Mouse (Mus musculus) urinary bladder, postnatal 4 days (tissue): Measurements from ENCODE around the gene 2310011J03Rik.
A peak's percentile ranks its signal among the peaks of the same experiment; 100 is the strongest.
"Not testable (repeated sequence)": the region's sequence is repeated elsewhere in the genome, so short reads cannot be mapped to it uniquely, and the experiment has no call there.

Experiments used
- DNase-seq, 2 experiments: peaks; one replicate each; pipeline ENCODE4 v3.0.0; 2021 to 2022; ENCODE audit warnings: low spot score in 2 of 2

Gene 2310011J03Rik

GRCm38 (mm10) chr10:80320340-80320760, at the start of gene 2310011J03Rik:
Gene 2310011J03Rik, minus strand, starts transcription at chr10:80320537.
- DNase-seq = peak; percentile 83 to 92

- no peak for DNase-seq
These were observed 48.1 kb upstream of the 2310011J03Rik start for GRCm38 (mm10) chr10:80368392-80368791.

DNA sequence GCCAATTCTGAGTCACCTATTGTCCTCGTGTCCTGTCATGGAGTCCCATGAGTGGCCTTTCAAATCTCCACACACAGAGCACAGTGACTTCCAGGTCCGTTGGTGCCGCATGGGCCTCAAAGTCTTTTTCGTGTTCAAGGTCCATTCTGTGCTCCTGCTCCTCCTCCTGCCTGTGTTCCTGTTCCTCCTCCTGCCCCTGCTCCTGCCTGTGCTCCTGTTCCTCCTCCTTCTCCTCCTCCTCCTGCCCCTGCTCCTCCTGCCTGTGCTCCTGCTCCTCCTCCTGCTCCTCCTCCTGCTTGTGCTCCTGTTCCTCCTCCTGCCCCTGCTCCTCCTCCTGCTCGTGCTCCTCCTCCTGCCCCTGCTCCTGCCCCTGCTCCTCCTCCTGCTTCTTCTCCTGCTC, 47.6 kb upstream of the 2310011J03Rik start:
- no peak for DNase-seq

- no peak for DNase-seq
These were observed 45.4 kb upstream of the 2310011J03Rik start for GRCm38 (mm10) chr10:80365736-80366135.

DNA sequence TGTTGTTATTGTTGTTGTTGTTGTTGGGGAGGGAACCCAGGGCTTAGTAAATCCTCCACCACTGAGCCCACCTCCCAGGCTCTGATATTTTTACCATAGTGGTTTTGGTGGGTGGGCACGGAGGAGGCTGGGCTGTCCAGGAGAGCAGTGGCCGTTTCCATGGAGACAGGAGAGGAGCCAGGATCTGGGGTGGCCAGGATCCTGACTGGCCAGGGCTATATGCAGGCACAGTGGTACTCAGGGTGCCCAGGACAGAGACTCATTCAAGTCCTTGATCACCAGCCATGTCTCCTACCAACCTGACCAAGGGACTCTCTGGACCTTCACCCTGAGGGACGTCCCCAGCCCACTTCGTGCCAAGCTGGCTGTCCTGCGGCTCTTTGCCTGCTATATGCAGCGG, 43.4 kb upstream of the 2310011J03Rik start:
- no peak for DNase-seq

DNA sequence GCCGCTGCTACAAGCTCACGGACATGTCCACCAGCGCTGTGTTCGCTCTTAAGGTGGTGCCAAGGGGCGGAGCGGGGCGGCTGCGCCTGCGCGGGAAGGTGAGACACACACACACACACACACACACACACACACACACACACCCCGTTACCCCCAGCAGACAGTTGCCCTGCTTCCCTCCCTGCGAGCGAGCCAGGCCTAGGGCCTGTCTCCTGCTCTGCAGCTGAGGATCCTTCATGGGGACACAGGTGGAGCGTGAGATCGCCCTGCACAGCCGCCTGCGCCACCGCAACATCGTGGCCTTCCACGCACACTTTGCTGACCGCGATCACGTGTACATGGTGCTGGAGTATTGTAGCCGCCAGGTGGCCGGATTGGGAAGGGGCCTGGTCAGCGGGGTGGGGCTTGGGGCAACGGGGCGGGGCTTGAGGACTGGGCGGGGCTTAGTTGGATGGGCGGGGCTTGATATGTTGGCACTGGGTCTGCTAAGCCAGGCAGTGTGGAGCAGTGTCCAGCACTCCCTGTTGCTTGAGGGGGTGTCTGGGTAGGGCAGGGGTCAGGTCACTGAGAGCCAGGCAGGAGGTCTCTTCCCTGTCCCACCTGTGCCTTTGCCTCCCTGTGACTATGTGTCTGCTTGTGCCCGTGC, 37.8 kb upstream of the 2310011J03Rik start:
- DNase-seq = no peak

GRCm38 (mm10) chr10:80357336-80357735, 37.0 kb upstream of the 2310011J03Rik start:
- DNase-seq = no peak

- no peak for DNase-seq
These were observed 36.4 kb upstream of the 2310011J03Rik start for GRCm38 (mm10) chr10:80356737-80357136.

DNA sequence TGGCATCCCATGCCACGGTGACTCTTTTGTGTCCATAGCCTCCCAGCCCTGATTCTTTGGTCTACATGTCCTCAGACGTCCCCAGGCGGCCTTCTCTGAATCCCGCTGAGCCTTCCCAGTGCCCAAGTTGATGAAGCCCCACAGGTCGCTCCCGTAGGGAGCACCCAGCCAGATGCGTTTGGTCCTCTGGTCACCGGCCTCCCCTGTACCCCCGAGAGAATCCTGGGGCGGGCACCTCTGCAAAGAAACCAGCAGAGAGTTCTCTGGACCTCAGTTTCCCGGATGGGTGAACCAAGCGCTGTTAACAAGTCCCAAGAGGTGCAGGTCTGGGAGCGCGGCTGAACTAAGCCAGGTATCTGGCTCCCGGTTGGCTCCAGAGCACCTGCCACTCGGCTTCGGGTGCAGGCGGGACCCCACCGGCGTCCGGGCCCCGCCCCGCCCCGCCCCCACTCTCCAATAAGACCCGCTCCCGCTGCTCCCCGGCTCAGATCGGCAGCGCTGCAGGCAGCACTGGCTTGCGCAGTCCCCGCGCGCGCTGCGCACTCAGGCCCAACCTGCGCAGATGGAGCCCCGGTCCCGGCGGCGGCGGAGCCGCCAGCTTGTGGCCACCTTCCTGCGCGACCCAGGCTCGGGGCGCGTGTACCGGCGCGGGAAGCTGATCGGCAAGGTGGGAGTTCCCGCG, 35.8 kb upstream of the 2310011J03Rik start, which contains the start of gene Plk5:
TSS of gene Plk5 (plus strand) at position 459 of the 682 bp plus-strand sequence.
- no peak for DNase-seq

GRCm38 (mm10) chr10:80355431-80355830, 35.1 kb upstream of the 2310011J03Rik start:
- DNase-seq = no peak

DNA sequence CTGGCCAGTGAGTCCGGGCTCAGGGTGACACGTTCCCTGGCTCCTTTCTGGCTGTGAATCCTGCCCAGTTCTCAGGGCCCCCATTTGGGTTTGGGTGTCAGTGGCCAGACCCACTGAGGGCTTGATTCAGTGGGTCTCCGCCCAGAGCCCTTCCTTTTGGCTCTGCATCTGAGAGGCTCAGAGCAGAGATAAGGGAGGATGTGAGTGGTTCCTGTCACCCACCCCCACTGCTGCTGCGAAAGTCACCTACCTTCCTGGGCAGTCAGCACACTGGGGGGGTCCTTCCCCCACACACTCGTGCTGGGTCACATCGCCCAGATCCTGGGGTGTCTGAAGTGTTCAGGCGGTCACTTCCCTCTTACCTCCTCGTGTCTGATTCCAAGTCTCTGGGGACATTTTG, 32.4 kb upstream of the 2310011J03Rik start:
- DNase-seq = no peak

DNA sequence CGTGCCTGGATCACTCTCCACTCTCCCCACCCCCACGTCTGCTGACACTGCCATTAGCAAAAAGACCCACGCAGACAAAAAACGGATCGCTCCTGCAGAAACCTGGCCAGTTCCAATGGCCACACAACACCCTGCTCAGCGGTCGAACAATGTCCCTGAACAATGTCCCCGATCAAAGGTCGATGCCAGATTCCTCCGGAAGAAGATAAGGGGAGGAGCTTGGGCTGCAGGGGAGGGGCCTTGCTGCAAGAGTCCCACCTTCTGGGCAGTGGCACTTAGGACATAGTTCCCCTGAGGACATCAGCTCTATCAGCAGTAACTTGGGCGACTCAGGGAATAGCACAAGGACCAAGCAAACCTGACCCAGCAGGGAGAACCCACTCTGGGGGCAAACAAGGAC, 31.6 kb upstream of the 2310011J03Rik start:
- DNase-seq = no peak

GRCm38 (mm10) chr10:80350292-80350691, 30.0 kb upstream of the 2310011J03Rik start:
- DNase-seq = peak; percentile 77 to 90

GRCm38 (mm10) chr10:80348981-80349380, 28.6 kb upstream of the 2310011J03Rik start:
- DNase-seq = peak in 1 of 2 experiments; percentile 65

DNA sequence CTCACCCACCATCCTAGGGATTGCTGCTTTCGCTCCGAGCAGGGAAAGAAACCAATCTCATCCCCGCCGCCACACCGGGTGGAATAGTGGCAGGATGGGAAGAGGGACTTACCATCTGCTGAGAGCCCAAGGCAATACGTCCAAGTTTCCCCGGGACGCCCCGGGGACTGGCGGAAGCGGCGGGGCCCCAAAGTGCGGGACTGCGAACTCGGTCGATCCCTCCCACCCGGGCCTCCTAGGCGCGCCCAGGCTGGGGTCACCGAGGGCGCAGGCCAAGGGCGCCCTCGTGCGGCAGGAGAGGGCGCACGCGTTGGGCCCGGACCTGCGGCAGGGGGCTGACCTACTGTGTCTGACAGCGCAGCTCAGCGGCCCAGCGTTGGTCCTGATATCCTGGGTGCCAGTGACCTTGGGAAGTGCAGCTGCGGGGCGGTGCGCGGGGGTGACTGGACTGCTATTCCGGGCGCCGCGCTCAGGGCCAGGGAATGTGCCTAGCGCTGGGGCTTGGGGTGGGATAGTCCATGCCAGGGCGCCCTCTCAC, 28.0 kb upstream of the 2310011J03Rik start, which contains the start of gene Adamtsl5:
TSS of gene Adamtsl5 (minus strand) at position 169 of the 538 bp plus-strand sequence.
- DNase-seq = peak; percentile 72 to 73

DNA sequence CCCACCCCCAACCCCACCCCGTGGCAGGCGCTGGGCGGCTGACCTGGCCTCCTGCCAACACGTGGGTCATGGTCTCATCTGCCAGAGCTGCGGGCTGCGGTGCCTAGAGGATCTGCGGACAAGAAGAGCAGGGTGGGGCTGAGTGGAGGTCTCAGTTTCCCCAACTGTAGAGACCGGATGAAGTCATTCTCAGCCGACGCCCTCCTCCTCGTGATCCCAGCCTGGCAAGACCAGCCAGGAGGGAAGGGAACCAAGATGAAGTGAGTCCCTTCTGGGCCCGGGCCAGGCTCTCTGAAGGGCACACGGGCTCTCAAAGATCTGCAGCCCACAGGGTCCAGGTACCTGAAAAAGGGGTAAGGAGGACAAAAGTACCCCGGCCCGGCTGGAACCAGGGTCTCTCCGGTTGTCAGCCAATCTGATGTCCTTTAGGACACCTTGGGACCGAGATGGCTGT, 27.2 kb upstream of the 2310011J03Rik start:
- DNase-seq = no peak

DNA sequence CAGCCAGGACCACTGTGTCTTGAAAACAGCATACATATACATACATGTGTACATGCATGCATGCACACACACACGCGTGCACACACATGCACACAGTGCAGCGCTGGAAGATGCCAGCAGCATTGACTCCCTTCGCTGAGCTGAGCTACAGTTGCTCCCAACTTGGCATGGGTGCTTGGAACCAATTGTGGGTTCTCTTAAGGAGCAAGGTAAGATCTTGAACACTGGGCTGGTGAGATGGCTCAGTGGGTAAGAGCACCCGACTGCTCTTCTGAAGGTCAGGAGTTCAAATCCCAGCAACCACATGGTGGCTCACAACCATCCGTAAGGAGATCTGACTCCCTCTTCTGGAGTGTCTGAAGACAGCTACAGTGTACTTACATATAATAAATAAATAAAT, 25.6 kb upstream of the 2310011J03Rik start:
- not testable (repeated sequence) for DNase-seq

DNA sequence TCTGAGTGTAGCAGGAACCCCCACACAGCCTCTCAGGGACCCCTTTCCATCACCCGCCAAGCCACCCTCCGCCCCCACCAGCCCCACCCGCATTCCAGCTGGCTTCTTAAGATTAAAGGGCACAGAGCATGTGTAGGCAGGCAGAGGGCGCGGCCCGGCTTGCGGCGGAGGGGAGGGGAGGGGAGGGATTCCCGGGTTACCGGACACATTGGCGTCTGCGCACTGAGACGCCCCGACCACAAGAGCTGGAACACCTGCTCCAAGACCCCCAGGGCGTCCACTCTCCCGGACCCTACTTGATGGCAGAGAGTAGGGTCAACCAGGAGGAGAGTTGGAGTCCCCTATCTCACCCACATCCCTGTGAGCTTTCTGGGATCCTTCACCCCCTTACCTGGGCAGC, 24.8 kb upstream of the 2310011J03Rik start:
- DNase-seq = no peak

GRCm38 (mm10) chr10:80344131-80344661, 23.9 kb upstream of the 2310011J03Rik start:
- no peak for DNase-seq

DNA sequence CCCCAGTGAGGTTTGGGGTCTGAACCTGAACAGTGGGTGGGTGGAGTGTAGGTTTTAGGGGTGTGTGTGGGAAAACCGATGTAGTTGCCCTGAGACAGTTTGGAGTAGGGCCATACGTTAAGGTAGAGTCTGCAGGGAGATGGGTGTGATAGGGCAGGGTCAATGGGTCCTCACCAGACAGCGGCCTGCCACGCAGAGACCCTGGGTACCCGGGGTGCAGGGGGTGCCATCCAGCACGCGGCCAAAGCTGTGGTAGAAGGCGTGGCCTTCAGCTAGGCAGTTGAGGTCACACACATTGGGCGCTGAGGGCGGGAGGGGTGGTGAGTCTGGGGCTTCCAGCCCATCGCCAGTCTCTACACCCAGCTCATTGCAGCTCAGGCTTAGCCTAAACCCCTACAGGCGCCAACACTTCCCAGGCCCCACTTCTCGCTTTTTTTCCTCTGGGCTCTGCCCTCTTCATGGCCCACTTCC, 23.1 kb upstream of the 2310011J03Rik start:
- no peak for DNase-seq

DNA sequence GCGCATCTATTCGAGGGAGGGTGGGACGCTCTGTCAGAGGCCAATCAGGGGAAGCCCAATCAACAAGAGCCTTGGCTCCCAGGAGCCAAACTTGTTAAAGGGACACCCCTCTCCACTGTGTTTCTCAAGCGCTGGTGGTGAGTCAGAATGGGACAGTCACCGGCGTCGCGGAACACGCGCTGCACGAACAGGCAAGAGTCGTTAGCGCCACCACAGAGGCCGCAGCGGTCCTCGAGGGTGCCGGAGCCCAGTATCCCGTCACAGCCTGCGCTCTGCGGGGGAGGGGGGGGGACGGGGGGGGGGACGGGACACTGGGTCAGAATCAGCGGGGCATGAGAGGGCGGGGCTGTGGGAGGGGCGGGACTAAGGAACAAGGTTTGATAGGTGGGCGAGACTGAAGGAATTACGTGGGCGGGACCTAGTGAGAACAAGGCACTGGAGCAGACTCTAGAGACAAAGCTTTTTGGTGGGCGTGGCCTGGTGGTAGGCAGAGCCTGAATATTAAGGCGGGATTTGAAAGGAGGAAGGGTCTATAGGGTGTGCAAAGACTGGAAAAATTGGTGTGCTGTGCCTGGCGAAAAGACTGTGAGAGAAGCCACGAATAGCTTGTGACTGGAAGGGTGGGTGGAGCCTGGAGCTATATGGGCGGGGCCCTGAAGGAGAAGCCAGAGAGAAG, 22.6 kb upstream of the 2310011J03Rik start:
- peak in 1 of 2 experiments; percentile 51 for DNase-seq

DNA sequence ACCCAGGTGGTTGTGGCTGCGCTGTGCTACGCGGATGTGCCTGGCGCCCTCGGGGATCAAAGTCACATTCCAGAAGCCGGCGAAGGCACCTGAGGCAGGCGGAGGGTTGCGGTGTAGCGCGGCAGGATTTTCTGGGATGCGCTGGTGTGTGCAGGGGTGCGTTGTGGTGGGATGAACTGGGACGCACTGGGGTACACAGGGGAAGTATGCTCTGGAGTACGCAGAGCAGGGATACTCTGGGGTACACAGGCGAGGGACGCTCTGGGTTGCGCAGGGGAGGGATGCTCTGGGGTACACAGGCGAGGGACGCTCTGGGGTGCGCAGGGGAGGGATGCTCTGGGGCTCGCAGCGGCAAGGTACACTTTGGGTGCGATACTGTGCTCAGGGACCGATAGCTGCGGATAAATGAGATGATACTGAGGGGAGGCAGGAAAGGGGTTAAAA, 22.0 kb upstream of the 2310011J03Rik start:
- no peak for DNase-seq
